Mouse (Mus musculus): ENCODE measurements around the gene Scrg1. TPM values are rescaled to one million over a fixed set of nuclear protein-coding genes. Genes with fewer than 3 reads are reported as not detected.
A peak's percentile ranks its signal among the peaks of the same experiment; 100 is the strongest.
"Not testable (repeated sequence)": the region's sequence is repeated elsewhere in the genome, so short reads cannot be mapped to it uniquely, and the experiment has no call there.

Scrg1 gene
- polyA plus RNA-seq, 1 experiment from 2014 or later, result 0.27 TPM

GRCm38 (mm10) chr8:57443289-57443688 lies 12.4 kb upstream of the Scrg1 start:
- Histone ChIP-seq H3K9me3 (ENCODE audit: control insufficient read depth, low read length) (no peaks in the 10 kb centered on the region), H3K27ac (ENCODE audit: low read depth, low read length) (no peak overlapping the region), H3K9ac (ENCODE audit: low read length) (no peak overlapping the region), H3K27me3 (ENCODE audit: control insufficient read depth, insufficient read depth, low read length) (no peaks in the 10 kb centered on the region), H3K36me3 (ENCODE audit: control insufficient read depth, insufficient read depth, low read length) (no peaks in the 10 kb centered on the region), H3K4me1 (ENCODE audit: control insufficient read depth, insufficient read depth, low read length) (no peaks in the 10 kb centered on the region), H3K4me3 (ENCODE audit: low read depth, low read length) (no peak overlapping the region), H3K4me2 (no peak overlapping the region)
- ATAC-seq (ENCODE audit: low FRiP score) (no peak), DNase-seq (ENCODE audit: low spot score, missing footprints) (no peak)
- WGBS, result 80% methylated on average over 4 of the region's 4 CpGs

DNA sequence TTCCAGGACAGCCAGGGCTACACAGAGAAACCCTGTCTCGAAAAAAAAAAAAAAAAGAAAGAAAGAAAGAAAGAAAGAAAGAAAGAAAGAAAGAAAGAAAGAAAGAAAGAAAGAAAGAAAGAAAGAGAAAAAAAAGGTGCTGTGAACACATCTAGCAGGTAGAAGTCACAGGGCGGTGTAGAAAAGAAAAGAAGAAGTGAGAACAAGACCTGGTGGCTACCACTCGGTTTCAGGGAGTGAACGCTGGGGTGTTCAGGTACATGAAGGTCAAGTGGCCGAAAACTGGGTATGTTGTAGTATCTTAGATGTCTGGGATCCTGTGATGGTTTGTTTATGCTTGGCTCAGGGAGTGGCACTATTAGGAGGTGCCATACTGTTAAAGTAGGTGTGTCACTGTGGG lies 9.8 kb upstream of the Scrg1 start:
- H3K4me2 ChIP-seq; H3K4me3 ChIP-seq (ENCODE audit: low read depth, low read length); H3K27ac ChIP-seq (ENCODE audit: low read depth, low read length); H3K4me1 ChIP-seq (ENCODE audit: control insufficient read depth, insufficient read depth, low read length); H3K9me3 ChIP-seq (ENCODE audit: control insufficient read depth, low read length); DNase-seq (ENCODE audit: low spot score, missing footprints); H3K36me3 ChIP-seq (ENCODE audit: control insufficient read depth, insufficient read depth, low read length); H3K9ac ChIP-seq (ENCODE audit: low read length); ATAC-seq (ENCODE audit: low FRiP score); H3K27me3 ChIP-seq (ENCODE audit: control insufficient read depth, insufficient read depth, low read length): not testable (repeated sequence)
- 96% methylated on average over 4 of the region's 5 CpGs for WGBS

DNA sequence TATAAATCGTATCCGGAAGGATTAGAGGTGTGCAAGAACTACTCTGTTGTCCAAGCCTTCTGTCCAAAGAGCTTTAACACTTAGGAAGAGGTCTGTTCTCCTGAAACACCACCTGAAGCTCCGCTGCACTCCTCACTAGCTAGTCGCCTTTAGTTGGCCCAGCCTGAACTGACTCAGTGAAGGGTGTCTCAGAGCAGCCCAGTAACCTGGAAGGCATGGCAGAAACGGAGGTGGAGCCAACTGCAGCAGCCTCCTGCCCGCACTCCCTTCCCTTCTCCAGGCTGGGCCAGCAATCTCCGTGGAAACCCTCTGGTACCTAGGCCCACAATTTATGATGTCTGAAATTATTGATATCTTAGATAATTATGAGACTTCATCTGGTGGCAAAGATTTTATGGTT lies 5.0 kb upstream of the Scrg1 start:
- Histone ChIP-seq H3K9ac (ENCODE audit: low read length) (no peak overlapping the region), H3K4me3 (ENCODE audit: low read depth, low read length) (no peak overlapping the region), H3K27me3 (ENCODE audit: control insufficient read depth, insufficient read depth, low read length) (no peaks in the 10 kb centered on the region), H3K36me3 (ENCODE audit: control insufficient read depth, insufficient read depth, low read length) (no peaks in the 10 kb centered on the region), H3K4me2 (no peak overlapping the region), H3K9me3 (ENCODE audit: control insufficient read depth, low read length) (no peaks in the 10 kb centered on the region), H3K4me1 (ENCODE audit: control insufficient read depth, insufficient read depth, low read length) (no peaks in the 10 kb centered on the region), H3K27ac (ENCODE audit: low read depth, low read length) (no peak overlapping the region)
- no peak for ATAC-seq (ENCODE audit: low FRiP score)
- DNase-seq (ENCODE audit: low spot score, missing footprints), result no peak
- 79% methylated on average over 7 of the region's 7 CpGs for WGBS

GRCm38 (mm10) chr8:57451896-57452295 lies 3.8 kb upstream of the Scrg1 start:
- H3K27me3 ChIP-seq (ENCODE audit: control insufficient read depth, insufficient read depth, low read length), result no peaks in the 10 kb centered on the region
- WGBS, result 90% methylated on average over 4 of the region's 4 CpGs

DNA sequence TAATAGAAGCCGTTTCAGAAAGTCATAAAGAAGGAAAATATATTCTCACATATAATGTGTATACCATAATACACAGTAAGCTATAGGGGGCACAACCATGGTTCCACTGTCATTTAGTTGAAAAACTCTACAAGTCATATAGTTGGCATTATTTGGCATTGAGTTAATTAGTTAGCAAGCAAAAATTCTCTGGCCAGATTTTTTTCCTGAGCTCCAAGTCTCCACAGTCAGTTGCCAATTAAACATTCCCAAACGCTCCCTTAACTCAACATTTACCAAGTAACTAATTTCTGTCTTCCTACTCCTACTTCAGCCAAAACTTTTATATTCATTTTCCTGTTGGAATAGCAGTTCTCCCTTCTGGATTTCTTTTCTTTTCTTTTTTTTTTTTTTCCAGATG lies 2.4 kb upstream of the Scrg1 start:
- 94% methylated on average over 2 of the region's 2 CpGs for WGBS
- peak; percentile 53 for DNase-seq (ENCODE audit: low spot score, missing footprints)
- no peak overlapping the region for H3K27ac ChIP-seq (ENCODE audit: low read depth, low read length)
- no peak for ATAC-seq (ENCODE audit: low FRiP score)
- H3K4me1 ChIP-seq (ENCODE audit: control insufficient read depth, insufficient read depth, low read length), result no peaks in the 10 kb centered on the region
- no peaks in the 10 kb centered on the region for H3K9me3 ChIP-seq (ENCODE audit: control insufficient read depth, low read length)
- H3K27me3 ChIP-seq (ENCODE audit: control insufficient read depth, insufficient read depth, low read length), result no peaks in the 10 kb centered on the region
- no peaks in the 10 kb centered on the region for H3K36me3 ChIP-seq (ENCODE audit: control insufficient read depth, insufficient read depth, low read length)
- no peak overlapping the region for H3K4me2 ChIP-seq
- H3K9ac ChIP-seq (ENCODE audit: low read length), result no peak overlapping the region
- H3K4me3 ChIP-seq (ENCODE audit: low read depth, low read length), result no peak overlapping the region

More at GRCm38 (mm10) chr8:57451896-57452295, 3.8 kb upstream of the Scrg1 start:
- Histone ChIP-seq H3K36me3 (ENCODE audit: control insufficient read depth, insufficient read depth, low read length) (no peaks in the 10 kb centered on the region), H3K4me1 (ENCODE audit: control insufficient read depth, insufficient read depth, low read length) (no peaks in the 10 kb centered on the region), H3K27ac (ENCODE audit: low read depth, low read length) (no peak overlapping the region), H3K4me2 (no peak overlapping the region), H3K4me3 (ENCODE audit: low read depth, low read length) (no peak overlapping the region), H3K9ac (ENCODE audit: low read length) (no peak overlapping the region), H3K9me3 (ENCODE audit: control insufficient read depth, low read length) (no peaks in the 10 kb centered on the region)
- DNase-seq (ENCODE audit: low spot score, missing footprints) (peak; percentile 45), ATAC-seq (ENCODE audit: low FRiP score) (no peak)

DNA sequence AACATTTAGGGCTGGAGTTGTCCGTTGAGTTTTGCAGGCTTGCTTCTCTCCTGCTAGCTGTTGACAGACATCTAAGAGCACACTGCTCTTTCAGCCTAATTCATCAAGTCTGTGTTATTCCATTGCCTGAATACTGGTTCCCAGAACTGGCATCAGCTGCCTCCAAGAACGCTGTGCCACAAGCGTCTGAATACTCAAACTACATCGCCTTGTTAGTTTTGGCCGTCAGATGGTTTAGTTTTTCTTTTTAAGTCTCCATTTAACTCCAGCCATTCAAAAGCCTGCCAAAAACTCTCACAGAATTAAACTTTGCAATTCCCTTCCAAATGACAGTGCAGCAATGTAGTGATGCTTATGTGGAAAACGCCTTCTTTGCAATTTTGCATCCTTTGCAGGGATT lies 1.4 kb downstream of the Scrg1 start:
- Histone ChIP-seq H3K27me3 (ENCODE audit: control insufficient read depth, insufficient read depth, low read length) (no peaks in the 10 kb centered on the region), H3K9ac (ENCODE audit: low read length) (no peak overlapping the region), H3K4me3 (ENCODE audit: low read depth, low read length) (no peak overlapping the region), H3K9me3 (ENCODE audit: control insufficient read depth, low read length) (no peaks in the 10 kb centered on the region), H3K36me3 (ENCODE audit: control insufficient read depth, insufficient read depth, low read length) (no peaks in the 10 kb centered on the region), H3K4me1 (ENCODE audit: control insufficient read depth, insufficient read depth, low read length) (no peaks in the 10 kb centered on the region), H3K4me2 (no peak overlapping the region), H3K27ac (ENCODE audit: low read depth, low read length) (no peak overlapping the region)
- DNase-seq (ENCODE audit: low spot score, missing footprints) (no peak), ATAC-seq (ENCODE audit: low FRiP score) (no peak)
- 93% methylated on average over 6 of the region's 6 CpGs for WGBS

- no peak overlapping the region for H3K27ac ChIP-seq (ENCODE audit: low read depth, low read length)
- no peaks in the 10 kb centered on the region for H3K27me3 ChIP-seq (ENCODE audit: control insufficient read depth, insufficient read depth, low read length)
- no peaks in the 10 kb centered on the region for H3K36me3 ChIP-seq (ENCODE audit: control insufficient read depth, insufficient read depth, low read length)
- H3K4me3 ChIP-seq (ENCODE audit: low read depth, low read length), result no peak overlapping the region
- DNase-seq (ENCODE audit: low spot score, missing footprints) (peak; percentile 44), ATAC-seq (ENCODE audit: low FRiP score) (no peak)
- WGBS, result 87% methylated on average over 3 of the region's 3 CpGs
- no peaks in the 10 kb centered on the region for H3K4me1 ChIP-seq (ENCODE audit: control insufficient read depth, insufficient read depth, low read length)
- no peaks in the 10 kb centered on the region for H3K9me3 ChIP-seq (ENCODE audit: control insufficient read depth, low read length)
- H3K9ac ChIP-seq (ENCODE audit: low read length), result no peak overlapping the region
- H3K4me2 ChIP-seq, result no peak overlapping the region
Measured at GRCm38 (mm10) chr8:57457942-57458341, 2.2 kb downstream of the Scrg1 start.

DNA sequence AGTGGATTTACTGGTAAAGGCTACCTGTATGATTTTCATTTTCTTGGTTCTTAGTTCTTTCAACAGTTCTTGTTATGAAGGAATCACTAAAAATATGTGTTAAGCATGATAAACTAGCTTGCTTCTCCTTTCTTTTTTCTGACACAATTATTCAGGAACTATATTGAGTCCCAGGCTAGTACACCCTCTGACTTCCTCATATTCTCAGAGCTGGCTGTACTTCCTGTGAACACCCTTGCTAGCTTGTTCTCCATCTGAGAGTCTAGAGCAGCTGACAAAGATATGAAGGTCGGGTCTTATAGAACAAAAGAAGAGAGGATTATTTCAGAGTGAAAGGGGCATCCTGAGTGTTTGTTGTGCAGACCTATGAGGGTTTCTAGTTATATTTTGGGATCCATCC lies 7.1 kb downstream of the Scrg1 start:
- no peak overlapping the region for H3K4me3 ChIP-seq (ENCODE audit: low read depth, low read length)
- ATAC-seq (ENCODE audit: low FRiP score) (no peak), DNase-seq (ENCODE audit: low spot score, missing footprints) (peak; percentile 53)
- H3K27ac ChIP-seq (ENCODE audit: low read depth, low read length), result no peak overlapping the region
- 46% methylated on average over 1 of the region's 1 CpGs for WGBS
- no peak overlapping the region for H3K4me2 ChIP-seq
- no peaks in the 10 kb centered on the region for H3K9me3 ChIP-seq (ENCODE audit: control insufficient read depth, low read length)
- no peaks in the 10 kb centered on the region for H3K27me3 ChIP-seq (ENCODE audit: control insufficient read depth, insufficient read depth, low read length)
- no peak overlapping the region for H3K9ac ChIP-seq (ENCODE audit: low read length)
- no peaks in the 10 kb centered on the region for H3K4me1 ChIP-seq (ENCODE audit: control insufficient read depth, insufficient read depth, low read length)
- H3K36me3 ChIP-seq (ENCODE audit: control insufficient read depth, insufficient read depth, low read length), result no peaks in the 10 kb centered on the region

GRCm38 (mm10) chr8:57463757-57464156 lies 8.0 kb downstream of the Scrg1 start:
- DNase-seq (ENCODE audit: low spot score, missing footprints) (no peak), ATAC-seq (ENCODE audit: low FRiP score) (no peak)
- H3K27me3 ChIP-seq (ENCODE audit: control insufficient read depth, insufficient read depth, low read length), result no peaks in the 10 kb centered on the region
- no peaks in the 10 kb centered on the region for H3K4me1 ChIP-seq (ENCODE audit: control insufficient read depth, insufficient read depth, low read length)
- no peaks in the 10 kb centered on the region for H3K36me3 ChIP-seq (ENCODE audit: control insufficient read depth, insufficient read depth, low read length)
- WGBS, result 94% methylated on average over 3 of the region's 3 CpGs
- H3K9ac ChIP-seq (ENCODE audit: low read length), result no peak overlapping the region
- no peaks in the 10 kb centered on the region for H3K9me3 ChIP-seq (ENCODE audit: control insufficient read depth, low read length)
- H3K4me3 ChIP-seq (ENCODE audit: low read depth, low read length), result no peak overlapping the region
- no peak overlapping the region for H3K27ac ChIP-seq (ENCODE audit: low read depth, low read length)
- no peak overlapping the region for H3K4me2 ChIP-seq

GRCm38 (mm10) chr8:57468624-57469023 lies 12.9 kb downstream of the Scrg1 start:
- Histone ChIP-seq H3K4me1 (ENCODE audit: control insufficient read depth, insufficient read depth, low read length) (no peaks in the 10 kb centered on the region), H3K27ac (ENCODE audit: low read depth, low read length) (no peak overlapping the region), H3K9me3 (ENCODE audit: control insufficient read depth, low read length) (no peaks in the 10 kb centered on the region), H3K4me3 (ENCODE audit: low read depth, low read length) (no peak overlapping the region), H3K27me3 (ENCODE audit: control insufficient read depth, insufficient read depth, low read length) (no peaks in the 10 kb centered on the region), H3K4me2 (no peak overlapping the region), H3K9ac (ENCODE audit: low read length) (no peak overlapping the region), H3K36me3 (ENCODE audit: control insufficient read depth, insufficient read depth, low read length) (no peaks in the 10 kb centered on the region)
- ATAC-seq (ENCODE audit: low FRiP score) (no peak), DNase-seq (ENCODE audit: low spot score, missing footprints) (no peak)
- 54% methylated on average over 5 of the region's 5 CpGs for whole genome bisulfite sequencing
